Mouse (Mus musculus) intestine, postnatal 0 days (tissue): ENCODE measurements around the gene Bak1. TPM values are rescaled to one million over a fixed set of nuclear protein-coding genes. Genes with fewer than 3 reads are reported as not detected.
A peak's percentile ranks its signal among the peaks of the same experiment; 100 is the strongest.

Experiments used
- ATAC-seq: fragments of 200-750 bp; cut with Nextera tagmentation; 2 replicates; pipeline ENCODE4 v1.8.0; 2017; ENCODE audit warnings: mild to moderate bottlenecking, moderate TSS enrichment, moderate library complexity
- H3K27ac ChIP-seq: fragments of 300-500 bp; sonication (generic); 2 replicates; pipeline ENCODE4 v1.5.1; 2014; ENCODE audit warnings: mild to moderate bottlenecking, low read depth, low read length, moderate library complexity
- H3K27me3 ChIP-seq: fragments of 300-500 bp; sonication (generic); replicated peaks from 2 replicates; pipeline ENCODE4 v1.6.1; 2014; ENCODE audit warnings: low read length, mixed read lengths; ENCODE audit not compliant: control insufficient read depth, insufficient read depth
- H3K36me3 ChIP-seq: fragments of 300-500 bp; sonication (generic); 2 replicates; pipeline ENCODE4 v1.6.1; 2014; ENCODE audit warnings: mild to moderate bottlenecking, moderate library complexity; ENCODE audit not compliant: control insufficient read depth, insufficient read depth
- H3K4me1 ChIP-seq: fragments of 300-500 bp; sonication (generic); replicated peaks from 2 replicates; pipeline ENCODE4 v1.6.1; 2014; ENCODE audit warnings: antibody characterized with exemption, low read length, mixed read lengths; ENCODE audit not compliant: control insufficient read depth, insufficient read depth
- H3K4me2 ChIP-seq: fragments of 300-500 bp; sonication (generic); replicated peaks from 2 replicates; pipeline ENCODE4 v1.6.1; 2014; ENCODE audit warnings: low read depth, mild to moderate bottlenecking, moderate library complexity
- H3K4me3 ChIP-seq: fragments of 300-500 bp; sonication (generic); 2 replicates; pipeline ENCODE4 v1.5.1; 2014; ENCODE audit warnings: low read depth, low read length
- H3K9ac ChIP-seq: fragments of 300-500 bp; sonication (generic); 2 replicates; pipeline ENCODE4 v1.6.1; 2014; ENCODE audit warnings: mild to moderate bottlenecking, low read depth, low read length
- H3K9me3 ChIP-seq: fragments of 300-500 bp; sonication (generic); 2 replicates; pipeline ENCODE4 v1.6.1; 2016; ENCODE audit warnings: mixed run types; ENCODE audit not compliant: control insufficient read depth
- CTCF ChIP-seq: sonication (generic); IDR thresholded peaks from 2 replicates; pipeline ENCODE4 v1.5.1; 2016; ENCODE audit warnings: low read depth, mild to moderate bottlenecking, control low read depth, antibody characterized with exemption, moderate library complexity
- WGBS: fragments of 180-500 bp; shearing (Covaris S2); extraction: QIAGEN DNeasy Blood & Tissue Kit; methylation state at CpG from one replicate; pipeline ENCODE4 v1.1.7; 2014; 5-methylcytosine and 5-hydroxymethylcytosine counted together
- polyA plus RNA-seq: library from polyadenylated mRNA; unstranded; fragments of >200 nt; fragmentation: Nextera tagmentation; extraction: Ambion mirVana; gene quantifications from 2 replicates; pipeline ENCODE4 v1.2.1, GENCODE M21; 2015

Gene Bak1
- 18.1 and 18.2 TPM in 2 replicates for polyA plus RNA-seq

DNA sequence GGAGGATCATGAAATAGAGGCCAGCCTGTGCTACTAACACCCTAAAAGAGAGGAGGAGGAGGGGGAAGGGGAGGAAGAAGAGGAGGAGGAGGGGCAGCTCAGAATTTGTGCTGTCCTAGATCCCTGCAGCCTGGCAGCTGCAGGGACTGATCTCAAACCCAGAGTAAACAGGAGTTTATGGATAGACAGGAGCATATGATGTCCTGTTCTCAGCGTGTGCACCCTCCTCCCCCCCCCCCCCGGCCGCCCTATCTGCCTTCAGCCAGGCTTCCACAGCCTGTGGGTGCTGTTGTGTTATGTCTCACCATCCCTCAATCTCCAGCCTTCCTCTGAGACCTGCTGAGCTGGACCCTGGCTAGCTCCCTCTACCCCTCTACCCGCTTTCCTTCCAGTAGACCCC lies at the start of gene Bak1:
TSS of gene Bak1 (minus strand) at position 101 of the 400 bp plus-strand sequence.
- Histone ChIP-seq H3K27ac (peak within 1 kb of the TSS; percentile 91), H3K4me1 (no peaks in the 10 kb centered on the region), H3K4me3 (peak within 1 kb of the TSS; percentile 81), H3K36me3 (peaks cover 19% of the 10 kb centered on the region), H3K4me2 (peak within 1 kb of the TSS; percentile 90), H3K27me3 (no peaks in the 10 kb centered on the region), H3K9ac (peak within 1 kb of the TSS; percentile 85), H3K9me3 (no peaks in the 10 kb centered on the region)
- TF ChIP-seq CTCF, result no peak
- no peak for ATAC-seq
- WGBS, result 65% methylated on average over 2 of the region's 4 CpGs

DNA sequence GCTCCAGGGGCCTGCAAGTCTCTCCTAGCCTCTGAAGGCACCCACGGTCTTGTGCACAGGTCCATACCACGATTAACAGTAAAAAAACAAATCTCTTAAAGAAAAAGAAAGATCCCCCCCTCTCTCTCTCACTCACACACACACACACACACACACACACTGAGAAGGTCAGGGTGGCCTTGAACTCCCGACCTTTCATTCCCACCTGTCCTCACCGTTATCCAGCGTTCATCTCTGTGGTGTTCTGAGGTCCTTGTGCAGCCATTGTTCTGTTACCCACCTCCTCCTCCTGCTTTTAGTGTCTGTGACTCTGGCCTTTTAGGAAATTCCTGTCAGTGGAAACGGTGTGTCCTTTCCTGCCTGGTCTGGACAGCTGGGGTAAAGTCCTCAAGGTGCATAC lies 49.7 kb upstream of the Bak1 start:
- no peak for TF ChIP-seq CTCF
- no peak overlapping the region for H3K9ac ChIP-seq
- 82% methylated on average over 6 of the region's 6 CpGs for WGBS
- H3K4me1 ChIP-seq, result peaks cover 8% of the 10 kb centered on the region
- peaks cover 16% of the 10 kb centered on the region; the same call in 1 of the 2 replicates for H3K36me3 ChIP-seq
- H3K27ac ChIP-seq, result no peak overlapping the region
- H3K4me2 ChIP-seq, result no peak overlapping the region
- no peak for ATAC-seq
- no peaks in the 10 kb centered on the region for H3K27me3 ChIP-seq
- no peak overlapping the region for H3K4me3 ChIP-seq
- H3K9me3 ChIP-seq, result no peaks in the 10 kb centered on the region

DNA sequence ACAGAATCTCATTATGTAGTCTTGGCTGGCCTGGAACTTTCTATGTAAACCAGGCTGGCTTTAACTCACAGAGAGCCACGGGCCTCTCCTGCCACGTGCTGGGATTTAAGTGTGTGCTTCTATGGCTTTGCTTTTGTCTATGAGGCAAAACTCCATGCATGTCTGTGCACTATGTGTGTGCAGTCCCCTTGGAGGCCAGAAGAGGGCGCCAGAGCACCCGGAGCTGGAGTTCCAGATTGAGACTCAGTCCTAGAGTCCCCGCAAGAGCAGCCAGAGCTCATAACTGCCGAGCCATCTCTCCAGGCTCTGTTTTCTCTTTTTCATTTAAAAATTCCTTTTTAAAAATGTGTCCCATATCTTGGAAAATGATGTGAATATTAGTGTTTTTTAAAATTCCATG lies 49.1 kb upstream of the Bak1 start:
- peak; percentile 71 for TF ChIP-seq CTCF
- Histone ChIP-seq H3K4me1 (peaks cover 8% of the 10 kb centered on the region), H3K4me3 (no peak overlapping the region), H3K9me3 (no peaks in the 10 kb centered on the region), H3K27ac (no peak overlapping the region), H3K36me3 (peaks cover 16% of the 10 kb centered on the region; the same call in 1 of the 2 replicates), H3K9ac (no peak overlapping the region), H3K27me3 (no peaks in the 10 kb centered on the region), H3K4me2 (no peak overlapping the region)
- ATAC-seq, result no peak
- WGBS, result 84% methylated on average over 6 of the region's 6 CpGs

DNA sequence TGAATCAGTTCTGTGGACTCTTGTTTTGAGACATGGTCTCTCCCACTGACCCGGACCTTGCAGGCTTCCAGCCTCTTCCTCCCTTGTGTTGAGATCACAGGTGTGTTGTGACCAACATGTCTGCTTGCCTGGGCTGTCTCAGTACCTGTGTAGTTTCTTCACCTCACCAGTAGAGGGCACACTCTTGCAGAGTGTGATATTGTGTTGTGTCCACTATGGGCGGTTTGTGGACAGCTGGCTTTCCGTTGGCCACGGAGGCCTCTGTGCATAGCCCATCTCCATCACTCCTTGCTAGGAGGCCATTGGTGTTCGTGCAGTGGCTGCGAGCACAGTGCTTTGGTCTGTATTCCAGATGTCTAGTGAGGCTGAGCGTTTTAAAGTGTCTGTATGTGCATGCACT lies 48.3 kb upstream of the Bak1 start:
- H3K4me3 ChIP-seq, result no peak overlapping the region
- H3K4me2 ChIP-seq, result no peak overlapping the region
- no peaks in the 10 kb centered on the region for H3K27me3 ChIP-seq
- WGBS, result 95% methylated on average over 7 of the region's 7 CpGs
- peak; percentile 61 for TF ChIP-seq CTCF
- no peaks in the 10 kb centered on the region for H3K9me3 ChIP-seq
- H3K36me3 ChIP-seq, result peaks cover 16% of the 10 kb centered on the region; the same call in 1 of the 2 replicates
- ATAC-seq, result no peak
- H3K4me1 ChIP-seq, result peaks cover 5% of the 10 kb centered on the region
- H3K27ac ChIP-seq, result no peak overlapping the region
- H3K9ac ChIP-seq, result no peak overlapping the region

DNA sequence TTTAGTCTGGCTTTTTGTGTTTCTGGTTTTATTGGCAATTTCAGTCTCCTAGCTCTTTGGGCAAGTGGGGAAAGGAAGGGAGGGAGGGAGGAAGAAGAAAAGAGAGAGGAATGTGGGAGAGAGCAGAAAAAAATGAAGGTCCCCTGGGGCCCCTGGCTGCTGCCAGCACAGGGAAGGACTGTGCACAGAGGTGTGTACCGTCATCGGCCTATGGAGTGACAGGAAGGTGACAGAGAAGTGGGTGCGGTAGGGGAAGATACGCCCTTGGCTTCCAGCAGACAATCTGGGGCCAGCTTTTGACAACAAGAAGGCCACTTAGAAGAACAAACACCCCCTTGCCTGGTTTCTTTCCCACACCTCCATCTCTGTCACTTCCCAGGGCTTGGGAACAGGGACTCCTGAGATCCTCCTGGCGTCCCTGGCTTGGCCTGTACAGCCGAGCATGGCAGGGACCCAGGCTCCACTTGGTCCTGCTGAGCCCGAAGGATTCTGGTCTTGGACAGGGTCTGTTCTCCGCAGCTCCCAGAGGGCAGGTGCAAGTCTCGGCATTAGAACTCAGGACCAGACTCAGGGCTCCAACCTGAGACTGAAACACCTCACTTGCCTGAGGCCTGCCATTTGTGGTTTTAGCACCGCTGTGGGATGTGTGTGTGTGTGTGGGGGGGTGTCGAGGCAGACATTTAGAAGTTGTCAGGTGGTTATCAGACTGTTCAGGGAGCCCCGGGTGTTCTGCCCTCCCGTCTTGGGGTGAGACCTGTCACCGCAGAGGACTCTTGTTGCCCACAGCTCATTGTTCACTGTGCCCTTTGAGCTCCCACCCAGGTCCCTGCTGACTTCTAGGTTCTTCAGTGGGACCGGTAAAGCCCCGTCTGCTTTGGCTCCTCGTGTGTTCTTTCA lies 46.3 kb upstream of the Bak1 start:
- Histone ChIP-seq H3K36me3 (peaks cover 16% of the 10 kb centered on the region; the same call in 1 of the 2 replicates), H3K4me2 (no peak overlapping the region), H3K27me3 (no peaks in the 10 kb centered on the region), H3K4me3 (no peak overlapping the region), H3K9ac (no peak overlapping the region), H3K9me3 (no peaks in the 10 kb centered on the region), H3K27ac (peak overlapping the region; percentile 57), H3K4me1 (peaks cover under 1% of the 10 kb centered on the region; the same call in 1 of the 2 replicates)
- TF ChIP-seq CTCF, result no peak
- WGBS, result 68% methylated on average over 17 of the region's 17 CpGs
- peak; percentile 73 for ATAC-seq

DNA sequence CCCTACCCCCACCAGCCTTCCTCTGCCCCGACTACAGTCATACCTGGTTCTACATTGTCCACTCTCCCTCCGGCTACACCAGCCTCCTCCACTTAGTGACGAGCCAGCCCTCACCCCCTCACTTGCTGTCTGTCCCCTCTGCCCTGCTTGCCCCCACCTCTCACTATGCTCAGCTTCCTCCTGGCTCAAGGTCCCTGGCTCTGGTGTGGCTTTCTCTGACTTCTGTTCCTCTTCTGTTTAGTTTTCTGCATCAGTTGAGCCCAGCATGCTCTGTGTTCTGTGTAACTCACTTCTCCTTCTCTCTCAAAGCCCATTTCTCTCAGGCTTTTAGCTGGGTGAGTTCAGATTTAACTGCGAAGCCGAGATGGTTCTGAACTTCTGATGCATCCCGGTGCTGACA lies 45.4 kb upstream of the Bak1 start:
- 60% methylated on average over 6 of the region's 6 CpGs for WGBS

More for the DNA sequence above, 45.4 kb upstream of the Bak1 start:
- ATAC-seq, result no peak
- H3K36me3 ChIP-seq, result peaks cover 16% of the 10 kb centered on the region; the same call in 1 of the 2 replicates
- TF ChIP-seq CTCF, result no peak
- no peaks in the 10 kb centered on the region for H3K9me3 ChIP-seq
- peaks cover 3% of the 10 kb centered on the region; the same call in 1 of the 2 replicates for H3K4me1 ChIP-seq
- H3K4me2 ChIP-seq, result no peak overlapping the region
- H3K27ac ChIP-seq, result peak overlapping the region; percentile 24
- H3K9ac ChIP-seq, result no peak overlapping the region
- no peaks in the 10 kb centered on the region for H3K27me3 ChIP-seq
- H3K4me3 ChIP-seq, result no peak overlapping the region
